Mouse (Mus musculus) forebrain, embryonic 10.5 days (tissue): Measurements from ENCODE around the gene Kcnmb2. TPM values are rescaled to one million over a fixed set of nuclear protein-coding genes. Genes with fewer than 3 reads are reported as not detected.

ENCODE experiments used
- DNase-seq: peaks from one replicate; pipeline ENCODE4 v3.0.0-alpha.2; 2017; ENCODE audit warnings: low spot score; ENCODE audit errors: extremely low spot score
- H3K27ac ChIP-seq: fragments of 300-500 bp; sonication (generic); 2 replicates; pipeline ENCODE4 v1.5.1; 2016; ENCODE audit warnings: mild to moderate bottlenecking
- H3K27me3 ChIP-seq: fragments of 300-500 bp; sonication (generic); 2 replicates; pipeline ENCODE4 v1.6.1; 2016; ENCODE audit warnings: mild to moderate bottlenecking; ENCODE audit not compliant: poor library complexity, severe bottlenecking
- H3K36me3 ChIP-seq: fragments of 300-500 bp; sonication (generic); replicated peaks from 2 replicates; pipeline ENCODE4 v1.6.1; 2016; ENCODE audit warnings: mild to moderate bottlenecking, moderate library complexity
- H3K4me1 ChIP-seq: fragments of 300-500 bp; sonication (generic); 2 replicates; pipeline ENCODE4 v1.6.1; 2016
- H3K4me3 ChIP-seq: fragments of 300-500 bp; sonication (generic); 2 replicates; pipeline ENCODE4 v1.5.1; 2016; ENCODE audit warnings: mild to moderate bottlenecking, moderate library complexity
- H3K9me3 ChIP-seq: fragments of 300-500 bp; sonication (generic); 2 replicates; pipeline ENCODE4 v1.6.1; 2016; ENCODE audit warnings: mild to moderate bottlenecking, moderate library complexity
- WGBS: fragments of 180-500 bp; shearing (Covaris S2); methylation state at CpG from one replicate; pipeline ENCODE4 v1.1.7; 2016; 5-methylcytosine and 5-hydroxymethylcytosine counted together
- polyA plus RNA-seq: library from polyadenylated mRNA; unstranded; fragments of >200 nt; fragmentation: Nextera tagmentation; extraction: Ambion mirVana; gene quantifications from 2 replicates; pipeline ENCODE4 v1.2.1, GENCODE M21; 2016

The Kcnmb2 gene
- polyA plus RNA-seq, 1 experiment from 2014 or later: 1.8 TPM

DNA sequence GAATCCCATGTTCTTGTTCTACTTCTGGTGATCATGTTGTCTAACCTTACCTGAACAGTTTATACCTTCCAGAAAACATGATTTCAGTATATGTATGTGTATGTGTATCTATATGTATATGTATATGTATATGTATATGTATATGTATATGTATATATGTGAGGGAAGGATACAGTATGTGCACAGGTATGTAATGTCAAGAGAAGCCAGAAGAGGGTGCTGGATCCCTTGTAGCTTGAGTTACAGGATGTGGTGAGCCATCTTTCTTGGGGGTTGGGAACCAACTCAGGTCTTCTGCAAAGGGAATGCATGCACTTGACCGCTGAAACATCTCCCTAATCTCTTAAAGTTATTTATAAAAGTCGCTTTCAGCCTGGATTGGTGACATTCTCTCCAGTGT lies 286.6 kb downstream of the Kcnmb2 start:
- Histone ChIP-seq H3K4me3 (no peak overlapping the region), H3K27me3 (no peaks in the 10 kb centered on the region), H3K4me1 (no peaks in the 10 kb centered on the region), H3K27ac (no peak overlapping the region), H3K36me3 (no peaks in the 10 kb centered on the region), H3K9me3 (no peaks in the 10 kb centered on the region)
- 88% methylated on average over 2 of the region's 2 CpGs for WGBS
- DNase-seq: no peak

DNA sequence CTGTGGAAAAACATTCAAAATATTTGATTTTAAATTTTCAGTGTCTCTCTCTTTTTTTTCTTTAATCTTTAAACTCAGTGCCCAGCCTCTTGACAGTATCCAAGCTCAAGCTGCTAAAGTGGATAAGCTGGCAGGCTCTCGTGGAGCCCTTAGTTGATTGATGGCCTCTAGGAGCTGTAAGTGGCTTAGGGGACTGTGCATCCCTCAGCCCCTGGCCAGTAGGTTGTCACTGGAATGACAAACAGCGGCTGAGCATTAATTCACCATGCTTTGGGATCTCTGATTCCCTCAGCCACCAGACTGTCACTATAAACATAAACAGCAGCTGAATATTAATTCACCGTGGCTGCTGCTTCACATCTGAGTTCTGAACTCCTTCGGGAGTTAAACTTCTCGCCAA lies 287.6 kb downstream of the Kcnmb2 start:
- Histone ChIP-seq H3K4me1 (no peaks in the 10 kb centered on the region), H3K36me3 (no peaks in the 10 kb centered on the region), H3K9me3 (no peaks in the 10 kb centered on the region), H3K4me3 (no peak overlapping the region), H3K27ac (no peak overlapping the region), H3K27me3 (no peaks in the 10 kb centered on the region)
- WGBS: 75% methylated on average over 5 of the region's 5 CpGs
- DNase-seq: no peak

DNA sequence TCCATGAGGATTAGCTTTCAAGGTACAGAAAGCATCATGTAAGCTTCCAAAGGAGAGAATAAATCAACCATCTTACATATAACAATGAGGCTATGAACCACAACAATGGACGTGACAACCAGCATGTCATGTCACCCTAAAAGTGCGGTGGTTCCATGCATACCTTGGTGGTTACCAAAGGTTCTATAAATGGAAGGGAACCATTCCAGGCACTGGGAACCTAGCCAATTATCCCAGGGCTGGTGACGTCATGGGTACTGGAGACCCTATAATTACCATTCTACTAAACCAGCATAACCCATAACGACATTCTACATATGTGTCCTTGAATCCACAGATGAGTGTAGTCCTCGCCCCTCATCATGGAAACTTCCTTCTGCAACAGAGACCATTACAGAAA lies 291.7 kb downstream of the Kcnmb2 start:
- Histone ChIP-seq H3K36me3 (no peaks in the 10 kb centered on the region), H3K4me3 (no peak overlapping the region), H3K9me3 (no peaks in the 10 kb centered on the region), H3K27ac (no peak overlapping the region), H3K27me3 (no peaks in the 10 kb centered on the region), H3K4me1 (no peaks in the 10 kb centered on the region)
- no peak for DNase-seq
- WGBS: 92% methylated on average over 5 of the region's 5 CpGs

DNA sequence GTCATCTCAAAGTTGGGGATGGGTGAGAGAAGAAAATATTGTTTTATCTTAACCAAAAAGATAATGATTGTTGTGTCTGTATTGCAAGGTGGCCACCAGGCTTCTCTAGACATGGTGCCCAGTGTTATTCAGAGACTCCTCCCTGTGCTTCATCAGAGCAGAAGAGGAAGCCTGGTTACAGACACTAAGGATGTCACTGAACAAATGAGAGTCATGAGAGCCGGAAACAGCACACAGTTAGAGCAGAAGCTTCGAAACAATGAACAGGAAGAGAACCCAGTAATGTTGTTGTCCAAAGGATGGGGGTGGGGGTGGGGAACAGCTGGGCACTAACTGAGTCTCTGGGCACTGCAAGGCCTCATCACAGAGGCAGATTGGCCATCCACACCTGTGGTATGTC lies 324.4 kb downstream of the Kcnmb2 start:
- no peak for DNase-seq
- 84% methylated on average over 2 of the region's 2 CpGs for WGBS
- Histone ChIP-seq H3K9me3 (no peaks in the 10 kb centered on the region), H3K4me3 (no peak overlapping the region), H3K36me3 (no peaks in the 10 kb centered on the region), H3K27ac (no peak overlapping the region), H3K27me3 (no peaks in the 10 kb centered on the region), H3K4me1 (peaks cover 10% of the 10 kb centered on the region)

DNA sequence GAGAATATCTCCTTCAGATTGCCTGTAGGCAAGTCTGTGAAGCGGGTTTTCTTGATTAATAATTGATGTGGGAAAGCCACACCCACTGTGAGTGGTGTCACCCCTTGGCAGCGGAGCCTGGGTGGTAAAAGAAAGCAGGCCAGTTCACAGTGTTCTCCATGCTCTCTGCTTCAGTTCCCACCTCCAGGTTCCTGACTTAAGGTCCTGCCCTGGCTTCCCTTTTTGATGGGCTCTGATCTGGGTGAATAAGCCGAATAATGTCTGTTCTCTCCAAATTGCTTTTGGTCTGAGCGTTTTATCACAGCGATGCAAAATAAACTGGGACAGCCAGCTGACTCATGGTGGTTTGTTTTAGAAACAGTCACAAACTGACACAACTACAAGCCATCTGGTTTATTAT lies 334.5 kb downstream of the Kcnmb2 start:
- H3K27ac ChIP-seq: no peak overlapping the region
- no peak overlapping the region for H3K4me3 ChIP-seq
- no peaks in the 10 kb centered on the region for H3K9me3 ChIP-seq

More for the DNA sequence above, 334.5 kb downstream of the Kcnmb2 start:
- H3K36me3 ChIP-seq: no peaks in the 10 kb centered on the region
- no peaks in the 10 kb centered on the region for H3K27me3 ChIP-seq
- WGBS: 90% methylated on average over 5 of the region's 5 CpGs
- no peak for DNase-seq
- H3K4me1 ChIP-seq: no peaks in the 10 kb centered on the region
